Mouse (Mus musculus) mesoderm, embryonic 11.5 days (tissue): ENCODE data around the gene Szt2.
A peak's percentile ranks its signal among the peaks of the same experiment; 100 is the strongest.

ENCODE experiments used
- DNase-seq: peaks from one replicate; pipeline ENCODE4 v3.0.0-alpha.2; 2012; ENCODE audit warnings: low read depth, low spot score

Gene Szt2

GRCm38 (mm10) chr4:118358159-118358895 lies 50.7 kb downstream of the Szt2 start:
- DNase-seq, result no peak

DNA sequence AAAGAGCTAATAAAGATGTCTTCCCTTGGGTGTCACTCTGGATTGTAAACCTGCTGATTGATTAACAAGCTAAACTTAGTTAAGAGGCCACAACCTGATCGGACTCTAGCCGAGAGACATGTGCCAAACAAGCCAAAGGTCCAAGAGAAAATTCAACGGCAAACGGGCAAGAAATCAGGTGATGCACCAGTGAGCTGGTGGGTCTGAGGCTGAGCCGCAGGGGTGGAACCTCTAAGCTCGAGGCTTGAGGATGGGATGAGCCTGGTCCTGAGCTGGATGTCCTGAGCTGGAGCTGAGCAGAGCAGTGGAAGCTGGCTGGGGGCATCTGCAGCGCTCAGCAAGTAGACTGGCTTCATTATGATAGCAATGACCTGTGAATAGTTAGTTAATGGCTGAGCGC lies 51.6 kb downstream of the Szt2 start:
- DNase-seq, result no peak

- DNase-seq, result no peak
Observed at GRCm38 (mm10) chr4:118356738-118357137, 52.3 kb downstream of the Szt2 start.

GRCm38 (mm10) chr4:118354289-118354688 lies 54.8 kb downstream of the Szt2 start:
- no peak for DNase-seq

DNA sequence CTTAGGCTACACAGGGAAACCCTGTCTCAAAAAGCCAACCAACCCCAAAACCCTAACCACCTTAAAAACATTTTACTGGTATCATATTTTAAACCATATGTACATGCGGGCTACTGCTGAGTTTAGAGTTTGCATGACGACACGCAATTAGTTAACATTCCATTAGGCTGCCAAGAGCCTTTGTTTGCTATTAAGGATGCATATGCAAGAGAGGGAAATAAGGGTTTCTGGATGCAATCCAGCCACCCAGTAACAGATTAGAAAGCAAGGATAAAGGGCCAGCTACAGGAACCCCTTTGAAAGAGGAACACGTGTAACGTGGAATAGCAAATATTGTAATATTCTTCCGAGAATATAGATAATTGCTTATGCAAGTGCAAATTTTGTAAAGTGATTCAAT lies 55.4 kb downstream of the Szt2 start:
- no peak for DNase-seq

- DNase-seq, result no peak
Observed at GRCm38 (mm10) chr4:118351828-118352227, 57.2 kb downstream of the Szt2 start.

GRCm38 (mm10) chr4:118350864-118351263 lies 58.2 kb downstream of the Szt2 start:
- no peak for DNase-seq

- no peak for DNase-seq
Observed at GRCm38 (mm10) chr4:118347529-118348309, 61.4 kb downstream of the Szt2 start.

- no peak for DNase-seq
Observed at GRCm38 (mm10) chr4:118341447-118341846, 67.6 kb downstream of the Szt2 start.

GRCm38 (mm10) chr4:118336658-118337057 lies 72.4 kb downstream of the Szt2 start:
- DNase-seq, result peak; percentile 67

DNA sequence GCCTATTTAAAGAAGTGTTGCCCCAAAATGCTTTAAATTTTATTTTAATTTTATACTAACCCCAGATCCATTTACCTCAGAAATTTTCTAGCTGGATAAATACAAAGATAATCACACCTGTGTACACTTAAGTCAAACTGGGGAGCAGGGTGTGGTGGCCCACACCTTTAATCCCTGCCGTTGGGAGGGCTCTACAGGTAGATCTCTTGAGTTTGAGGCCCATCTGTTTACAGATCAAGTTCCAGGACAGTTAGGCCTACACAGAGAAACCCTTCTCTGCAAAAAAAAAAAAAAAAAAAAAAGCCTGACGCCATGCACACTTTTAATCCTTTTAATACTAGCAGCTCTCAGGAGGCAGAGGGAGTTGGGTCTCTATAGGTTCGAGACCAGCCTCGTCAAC lies 73.1 kb downstream of the Szt2 start:
- DNase-seq, result no peak

DNA sequence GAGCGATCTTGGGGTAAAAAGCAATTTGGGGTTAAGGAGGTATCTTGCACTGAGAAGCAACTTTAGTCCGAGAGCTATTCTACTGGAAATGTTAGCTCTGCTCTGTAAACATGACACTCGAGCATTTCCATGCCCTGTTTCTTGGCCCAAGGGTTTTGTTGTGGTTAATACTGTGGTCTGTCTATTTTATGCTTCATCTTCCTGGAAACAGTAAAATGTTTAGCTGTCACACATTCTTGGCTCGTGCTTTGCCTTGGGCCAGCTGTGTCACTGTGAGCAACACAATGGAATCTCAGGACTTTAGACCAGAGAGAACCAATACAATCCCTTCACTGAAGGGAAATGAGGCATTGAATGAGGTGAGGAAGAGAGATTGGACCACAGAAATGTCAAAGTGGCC lies 77.3 kb downstream of the Szt2 start:
- DNase-seq, result no peak

GRCm38 (mm10) chr4:118326476-118326875 lies 82.6 kb downstream of the Szt2 start:
- DNase-seq, result no peak

- no peak for DNase-seq
Observed at GRCm38 (mm10) chr4:118320636-118321035, 88.4 kb downstream of the Szt2 start.

DNA sequence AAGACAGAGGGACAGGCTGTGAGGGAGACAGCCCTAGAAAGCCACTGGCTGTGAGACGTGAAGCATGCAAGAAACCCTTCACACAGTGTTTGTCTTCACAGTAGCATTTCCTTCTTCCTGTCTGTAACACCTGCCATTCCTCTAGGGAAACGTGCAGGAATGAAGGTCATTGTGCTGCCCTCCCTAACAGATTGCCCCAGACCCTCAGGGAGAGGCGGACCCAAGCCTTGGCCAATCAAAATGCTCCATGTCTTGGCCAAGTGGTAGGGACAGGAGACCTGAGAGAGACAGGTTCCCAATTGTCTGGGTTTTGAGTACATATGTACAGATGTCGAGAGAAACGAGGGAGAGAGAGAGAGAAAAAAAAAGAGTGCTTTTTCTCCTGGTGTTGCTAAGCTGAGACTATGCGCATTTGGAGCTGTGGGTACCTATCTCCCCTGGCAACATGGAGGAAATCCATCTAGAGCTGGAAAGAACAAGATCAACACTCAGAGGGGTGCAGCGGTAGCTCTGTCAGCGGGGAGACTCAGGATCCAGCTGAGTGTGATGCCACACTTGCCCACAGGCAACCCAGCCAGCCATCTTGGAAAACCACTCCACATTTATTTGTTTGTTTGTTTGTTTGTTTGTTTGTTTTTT lies 89.2 kb downstream of the Szt2 start:
- DNase-seq, result no peak

DNA sequence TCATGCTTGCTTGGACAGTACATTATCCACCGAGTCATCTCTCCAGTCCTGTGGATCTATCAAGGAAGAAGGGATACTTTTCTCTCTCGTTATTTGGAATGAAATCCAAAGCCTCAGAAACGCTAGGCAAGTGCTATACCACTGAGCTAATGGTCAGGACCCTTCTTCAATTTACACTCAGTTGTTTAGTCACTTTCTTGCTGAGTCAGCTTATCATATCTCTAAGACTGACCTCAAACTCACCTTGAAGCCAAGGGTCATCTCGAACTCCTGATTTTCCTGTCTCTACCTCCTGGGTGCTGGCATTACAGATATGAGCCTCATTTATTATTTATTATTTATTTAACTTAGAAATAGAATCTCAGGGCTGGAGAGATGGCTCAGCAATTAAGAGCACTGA lies 92.4 kb downstream of the Szt2 start:
- no peak for DNase-seq

- no peak for DNase-seq
Observed at GRCm38 (mm10) chr4:118315286-118315685, 93.8 kb downstream of the Szt2 start.
